Mouse (Mus musculus) right cerebral cortex, adult 18-20 months (tissue): ENCODE measurements around the gene Gak.

Experiments
- DNase-seq: peaks from one replicate; pipeline ENCODE4 v3.0.0; 2022; ENCODE audit warnings: mixed read lengths

The Gak gene

DNA sequence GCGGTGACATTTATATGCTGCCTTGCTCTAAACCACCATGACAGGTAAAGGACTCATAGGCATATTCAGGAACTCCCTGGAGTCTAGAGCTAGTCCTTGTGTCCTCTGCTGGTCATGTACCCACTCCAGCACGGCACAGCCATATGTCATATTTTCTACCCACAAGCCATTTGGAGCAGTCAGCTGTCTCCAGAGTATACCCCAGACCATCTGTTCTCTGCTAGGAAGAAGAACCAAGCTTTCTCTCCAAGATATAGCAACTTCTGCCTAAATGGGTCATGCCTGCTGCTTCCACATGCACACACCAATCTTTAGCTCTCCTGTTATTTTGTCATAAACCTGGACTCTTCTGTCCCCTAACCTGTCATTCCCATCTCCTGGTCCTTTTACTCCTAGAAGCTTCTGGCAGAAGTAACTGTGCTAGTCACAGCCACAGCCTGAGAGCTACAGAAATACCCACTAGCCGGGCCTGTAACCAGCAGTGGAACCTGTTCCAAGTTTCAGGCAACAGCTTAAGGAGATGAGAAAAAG lies 48.1 kb downstream of the Gak start:
- DNase-seq = peak; percentile 79

DNA sequence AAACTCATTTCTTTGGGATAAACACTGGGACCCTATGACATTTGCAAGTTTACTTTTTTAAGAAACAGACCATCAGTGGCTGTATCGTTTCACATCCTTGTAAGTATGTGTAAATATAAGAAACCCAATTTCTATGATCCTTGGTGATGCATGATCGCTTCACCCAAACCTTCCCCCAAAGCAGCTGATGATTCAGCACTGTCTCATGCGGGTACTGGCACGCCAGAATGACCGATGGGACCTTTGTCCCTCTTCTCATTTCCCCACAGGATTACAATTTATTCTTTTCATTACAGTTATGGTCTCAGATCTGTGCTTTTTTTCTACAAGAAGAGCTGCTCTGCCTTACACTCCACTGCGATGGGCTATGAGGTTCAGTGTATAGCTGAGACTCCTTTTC lies 56.5 kb downstream of the Gak start:
- no peak for DNase-seq

DNA sequence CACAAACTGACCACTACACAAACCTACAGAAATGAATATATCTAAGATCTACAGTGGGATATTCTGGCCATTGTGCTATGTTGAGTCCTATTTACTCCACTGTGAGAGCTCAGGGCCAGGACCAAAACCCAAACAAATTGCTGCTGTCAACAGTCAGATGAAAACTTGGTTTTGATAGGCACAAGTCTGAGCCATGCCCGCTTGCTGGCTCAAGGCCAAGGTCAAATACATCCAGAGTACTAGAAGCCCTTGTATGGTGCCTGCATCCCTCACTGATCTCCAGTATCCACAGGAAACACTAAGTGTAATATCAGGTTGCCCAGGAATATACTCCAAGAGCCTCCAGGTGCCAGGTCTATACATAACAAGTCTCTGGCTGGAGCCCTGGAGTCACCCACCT lies 58.6 kb downstream of the Gak start:
- no peak for DNase-seq

DNA sequence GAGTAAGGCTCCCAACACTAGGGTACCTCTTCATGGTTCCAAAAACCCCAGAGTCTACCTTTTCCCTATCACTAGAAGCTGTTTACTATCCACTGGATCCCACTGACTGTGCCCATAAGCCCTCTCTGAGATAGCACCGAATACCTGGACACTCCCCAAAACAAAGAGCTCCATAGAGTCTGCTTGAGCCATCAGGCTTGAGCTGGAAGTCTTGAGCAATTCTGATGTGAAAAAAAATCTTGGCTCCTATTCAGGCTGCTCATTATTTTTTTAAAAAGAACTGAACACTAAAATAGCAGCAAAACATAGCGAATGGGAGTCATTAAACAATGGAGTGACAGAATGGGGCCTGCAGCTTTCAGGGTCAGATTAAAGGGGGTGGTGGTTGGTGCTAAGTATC lies 62.5 kb downstream of the Gak start:
- no peak for DNase-seq

DNA sequence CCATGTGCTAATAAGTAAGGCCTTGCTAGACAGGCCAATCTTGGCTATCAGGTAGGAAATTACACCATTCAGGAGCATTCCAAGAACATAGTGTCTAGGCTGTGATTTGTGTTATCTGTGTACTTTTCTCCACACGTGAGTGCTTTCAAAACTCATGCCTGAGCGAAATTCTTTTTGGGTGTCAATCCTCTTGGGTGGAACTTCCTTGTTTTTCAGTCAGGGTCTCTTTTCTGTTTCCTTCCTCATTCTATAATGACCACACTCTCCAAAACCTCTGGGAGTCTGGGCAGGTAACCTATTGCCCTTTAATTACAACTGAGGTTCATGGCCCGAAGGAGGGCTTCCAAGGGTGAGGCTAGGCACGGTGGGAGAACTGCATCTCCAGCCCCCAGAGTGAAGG lies 63.0 kb downstream of the Gak start:
- DNase-seq = no peak

DNA sequence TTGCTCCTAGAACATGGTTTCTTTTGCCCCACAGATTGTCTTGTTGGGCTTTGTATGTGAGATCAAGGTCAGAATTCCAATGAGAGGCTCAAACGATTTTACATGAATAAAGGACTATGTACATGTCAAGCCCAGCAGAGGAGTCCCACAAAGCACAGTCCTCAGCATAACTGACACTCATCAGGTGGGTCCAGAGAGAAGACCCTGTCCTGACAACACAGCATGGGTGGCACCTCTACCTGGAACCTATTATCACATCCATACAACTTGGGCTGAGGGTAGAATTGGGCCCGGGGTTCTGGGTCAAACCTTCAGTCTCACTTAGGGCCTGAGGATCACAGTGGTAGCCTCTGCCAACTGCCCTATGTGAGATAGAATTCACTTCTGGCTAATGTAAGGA lies 64.2 kb downstream of the Gak start:
- no peak for DNase-seq

DNA sequence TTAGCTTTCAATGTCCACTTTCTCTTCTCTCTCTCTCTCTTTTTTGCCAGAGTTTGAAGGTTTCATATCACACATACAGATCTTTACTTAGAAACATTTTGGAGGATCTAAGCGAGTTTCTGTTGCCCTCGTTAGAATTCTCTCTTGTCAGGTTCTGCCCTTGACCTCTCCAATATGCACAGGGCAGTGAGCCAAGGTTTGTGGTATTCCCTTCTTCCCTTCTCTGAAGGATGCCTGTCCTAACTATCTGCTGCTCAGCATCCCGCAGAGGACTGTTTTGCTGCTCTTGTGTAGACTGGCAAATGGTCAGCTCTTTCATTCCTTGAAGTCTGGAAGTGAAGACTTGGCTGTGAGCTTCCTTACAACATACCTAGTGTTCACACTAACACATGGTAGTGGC lies 65.2 kb downstream of the Gak start:
- no peak for DNase-seq

DNA sequence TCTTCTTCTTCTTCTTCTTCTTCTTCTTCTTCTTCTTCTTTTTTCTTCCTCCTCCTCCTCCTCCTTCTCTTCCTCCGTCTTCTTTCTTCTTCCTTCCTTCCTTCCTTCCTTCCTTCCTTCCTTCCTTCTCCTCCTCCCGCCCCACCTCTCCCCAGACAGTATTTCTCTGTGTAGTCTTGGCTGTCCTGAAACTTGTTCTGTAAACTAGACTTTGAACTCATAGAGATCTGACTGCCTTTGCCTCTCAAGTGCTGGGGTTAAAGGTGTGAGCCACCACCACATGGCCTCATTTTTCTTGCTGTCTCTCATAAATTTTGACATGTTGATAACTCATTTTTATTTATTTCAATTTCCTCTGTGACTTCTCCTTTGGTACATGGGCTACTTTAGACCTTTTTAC lies 67.1 kb downstream of the Gak start:
- DNase-seq = no peak

DNA sequence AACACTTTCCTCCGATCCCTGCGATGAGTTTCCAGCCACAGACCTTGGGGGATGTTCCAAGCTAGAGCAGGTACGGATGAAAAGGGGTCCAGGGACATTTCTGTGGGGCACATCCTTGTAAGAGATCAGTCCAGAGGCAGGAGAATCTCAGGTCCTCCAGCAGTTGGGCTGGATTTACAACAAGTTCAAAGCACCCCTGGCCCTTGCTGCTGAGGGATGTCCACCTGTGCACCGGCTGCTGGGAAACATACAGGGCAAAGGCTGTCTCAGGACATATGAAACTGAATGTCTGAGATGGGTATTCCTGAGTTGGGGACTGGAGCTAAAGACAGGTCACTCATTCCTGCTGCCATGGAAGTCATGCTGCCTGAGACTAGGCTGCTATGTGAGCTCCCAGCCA lies 72.6 kb downstream of the Gak start:
- no peak for DNase-seq

DNA sequence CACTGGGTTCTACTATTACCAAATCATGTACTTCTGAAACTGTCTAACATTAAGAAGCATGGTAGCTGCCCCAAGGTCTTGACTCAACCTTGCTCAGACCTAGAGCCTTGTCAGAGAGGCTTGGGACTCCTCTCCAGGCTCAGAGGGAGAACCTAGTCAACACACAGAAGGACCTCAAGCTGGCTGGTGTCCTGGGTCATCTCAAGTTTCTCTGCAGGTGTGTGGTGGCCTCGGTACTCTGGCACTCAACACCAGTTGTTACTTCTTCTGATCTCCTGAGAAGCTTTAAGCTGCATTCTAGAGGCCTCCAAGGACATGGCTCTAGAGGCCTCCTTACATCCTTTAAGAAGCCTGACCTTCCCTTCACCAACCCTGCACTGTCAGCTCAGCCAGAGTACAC lies 75.5 kb downstream of the Gak start:
- DNase-seq = no peak

DNA sequence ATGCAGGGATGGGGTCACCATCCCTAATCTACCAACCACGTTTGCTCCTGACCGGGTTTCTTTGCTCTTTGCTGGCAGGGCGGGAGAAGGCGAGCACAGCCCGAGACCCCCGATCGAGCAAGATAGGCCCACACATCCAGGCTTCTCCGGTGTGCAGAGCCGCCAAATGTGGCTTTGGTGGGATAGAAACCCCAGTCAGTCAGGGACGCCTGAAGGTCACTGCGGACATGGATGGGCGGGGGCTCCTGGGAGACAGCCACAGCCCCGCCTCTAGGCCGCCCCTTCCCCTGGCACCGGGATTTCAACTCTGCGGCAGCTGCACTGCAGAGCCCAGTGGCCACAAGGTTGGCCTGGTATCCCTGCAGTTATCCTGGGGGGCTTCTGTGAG lies 79.4 kb downstream of the Gak start:
- DNase-seq = peak; percentile 28

DNA sequence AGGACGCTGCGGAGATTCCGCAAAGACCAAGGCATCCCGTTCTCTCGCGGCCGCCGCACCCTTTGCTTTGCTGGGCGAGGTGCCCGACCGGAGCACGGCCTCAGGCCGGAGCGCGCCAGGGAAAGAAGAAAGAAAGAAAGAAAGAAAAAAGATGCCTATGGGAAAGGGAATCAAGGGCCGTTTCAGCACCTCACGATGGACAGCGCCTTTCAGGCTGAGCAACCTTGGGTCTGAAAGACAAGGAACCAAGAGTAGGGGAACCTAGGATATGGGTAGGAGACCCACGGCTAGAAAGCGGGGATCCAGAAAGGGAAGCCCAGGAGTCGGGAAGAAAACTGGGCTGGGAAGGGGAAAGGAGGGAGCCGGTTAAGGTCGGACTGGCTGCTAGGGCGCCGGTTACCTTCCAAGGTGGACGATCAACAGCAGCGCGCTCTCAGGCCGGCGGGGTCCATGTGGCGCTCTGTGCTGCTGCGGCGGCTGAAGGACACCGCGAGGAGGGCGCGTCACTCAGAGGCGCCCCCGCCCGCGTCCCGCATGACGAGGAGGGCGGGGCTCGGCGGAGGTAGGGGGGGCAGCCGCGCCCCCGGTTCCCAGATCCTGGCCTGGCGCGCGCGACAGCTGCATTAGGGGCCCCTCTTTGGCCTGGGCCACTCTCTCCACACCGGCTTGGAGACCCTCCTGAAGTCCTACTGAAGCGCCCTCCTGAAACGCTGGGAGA lies 79.9 kb downstream of the Gak start, which contains the start of gene Cplx1:
TSS of gene Cplx1 (minus strand) at position 536 of the 718 bp plus-strand sequence.
- DNase-seq = peak; percentile 83

DNA sequence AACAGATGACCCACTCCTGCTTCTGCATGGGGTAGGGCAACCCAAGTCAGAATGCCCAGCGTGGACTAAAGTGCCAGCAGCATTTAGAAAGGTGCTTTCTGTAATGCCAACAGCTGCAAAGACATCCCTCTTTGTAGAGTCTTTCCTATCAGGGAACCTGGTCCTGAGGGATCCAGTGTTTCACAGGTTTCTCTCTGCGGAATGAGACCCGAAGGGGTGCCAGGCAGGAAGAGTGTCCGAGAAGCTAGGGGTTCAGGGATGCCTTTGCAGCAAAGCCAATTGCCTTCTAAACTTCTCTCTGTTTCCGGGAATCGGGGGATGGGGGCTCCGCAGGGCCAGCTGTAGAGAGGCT lies 80.4 kb downstream of the Gak start:
- no peak for DNase-seq

DNA sequence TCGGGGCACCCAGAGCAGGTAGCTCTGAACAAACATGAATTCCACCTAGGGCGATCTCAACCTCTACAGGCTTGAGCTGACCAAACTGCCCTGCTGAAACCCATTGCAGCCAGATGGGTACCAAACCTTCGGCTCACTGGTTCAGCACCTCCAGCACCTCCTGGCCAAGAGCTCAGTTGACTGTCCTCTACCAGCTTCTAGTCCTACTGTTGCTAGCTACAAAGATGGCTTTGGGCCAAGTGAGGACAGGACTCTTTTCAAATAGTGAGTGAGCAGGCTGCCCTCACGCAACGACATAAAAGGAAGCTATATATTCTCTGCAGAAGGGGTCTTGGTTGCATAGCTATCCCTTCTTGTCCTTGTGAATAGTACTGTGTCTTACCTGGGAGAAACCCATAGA lies 81.9 kb downstream of the Gak start:
- no peak for DNase-seq

DNA sequence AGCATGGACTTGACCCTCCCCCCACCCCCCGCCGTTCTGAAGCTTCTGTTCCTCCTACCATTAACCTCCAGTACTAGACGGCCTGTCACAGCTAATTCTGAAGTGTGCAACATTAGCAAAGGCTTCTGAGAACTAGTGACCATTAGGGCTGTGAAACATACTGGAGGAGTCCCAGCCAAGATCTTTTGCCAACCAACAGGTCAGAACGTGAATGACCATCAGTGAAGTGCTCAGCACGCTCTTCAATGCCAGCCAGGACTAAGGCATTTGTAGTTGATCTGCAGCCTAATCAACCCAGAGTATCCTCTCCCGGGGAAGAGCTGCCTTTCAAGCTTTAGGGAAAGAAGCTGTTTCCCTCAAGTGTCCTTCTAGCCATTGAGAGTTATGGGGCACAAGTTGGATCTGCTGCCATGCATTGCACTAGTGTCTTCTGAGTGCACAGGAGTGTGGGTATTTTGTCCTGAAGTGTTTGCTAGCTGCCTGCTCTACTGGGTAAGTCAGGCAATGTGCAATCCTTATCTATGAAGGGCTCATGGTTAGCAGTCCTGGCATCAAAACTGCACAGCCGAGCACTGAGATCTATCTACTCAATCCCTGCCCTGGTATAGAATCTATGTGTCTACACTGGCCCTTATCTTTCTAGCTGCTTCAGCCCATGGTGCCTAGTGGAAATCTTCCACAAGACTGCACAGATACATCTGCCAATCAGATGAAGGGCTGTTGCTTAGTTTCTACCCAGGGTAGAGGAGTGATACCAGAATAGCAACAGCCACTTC lies 85.9 kb downstream of the Gak start:
- DNase-seq = no peak

DNA sequence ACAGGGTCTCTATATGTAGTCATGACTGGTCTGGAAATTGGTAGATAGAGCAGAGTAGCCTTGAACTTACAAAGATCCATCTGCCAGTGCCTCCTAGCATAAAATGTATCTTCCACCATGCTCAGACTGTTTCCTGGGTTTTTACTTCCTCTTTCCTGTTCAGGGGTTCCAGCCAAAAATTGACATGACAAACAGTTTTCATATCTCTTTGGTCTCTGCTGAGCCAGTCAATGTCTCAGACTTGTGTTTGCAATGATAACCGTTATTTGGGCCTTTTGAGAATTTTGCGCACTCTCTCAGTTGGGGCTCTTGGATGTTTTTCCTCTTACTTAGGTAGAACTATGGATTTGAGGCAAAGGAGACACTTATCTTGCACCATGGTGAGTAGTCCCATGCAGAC lies 95.4 kb downstream of the Gak start:
- no peak for DNase-seq

DNA sequence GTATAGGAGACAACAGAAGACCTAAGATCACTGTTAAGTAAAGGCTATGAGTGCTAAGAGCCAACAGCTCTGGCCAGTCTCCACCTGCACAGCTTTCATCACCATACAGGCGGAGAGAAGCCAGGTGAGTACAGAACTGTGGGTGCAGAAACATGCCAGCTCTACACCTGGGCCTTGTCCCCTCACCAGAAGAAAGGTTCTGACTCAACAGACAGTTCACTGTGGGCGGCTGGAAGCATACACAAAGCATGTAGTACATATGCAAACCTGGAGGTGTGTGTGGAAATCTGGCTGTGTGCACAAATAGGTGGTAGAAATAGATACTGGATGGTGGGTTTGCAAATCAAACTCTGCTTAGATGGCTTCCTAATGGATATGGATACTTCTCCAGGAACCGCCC lies 107.0 kb downstream of the Gak start:
- DNase-seq = peak; percentile 21

DNA sequence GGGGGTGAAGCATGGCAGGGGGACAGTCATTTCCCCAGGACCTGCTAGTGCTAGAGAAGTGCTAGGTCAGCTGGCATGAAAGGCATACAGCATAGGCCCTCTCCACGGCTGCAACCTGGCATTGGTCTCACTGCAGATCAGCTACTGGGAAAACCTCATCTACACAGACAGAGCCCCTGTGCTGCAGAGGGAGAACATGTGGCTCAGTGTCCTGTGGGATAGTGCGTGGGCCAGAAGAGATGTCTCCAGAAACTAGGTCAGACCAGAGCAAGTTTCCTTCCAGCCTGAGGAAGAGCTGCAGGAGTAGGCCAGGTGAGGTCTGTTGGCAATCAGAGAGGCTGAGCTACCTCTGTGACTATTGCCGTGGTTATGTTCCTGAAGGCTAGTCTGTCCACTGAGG lies 107.7 kb downstream of the Gak start:
- DNase-seq = peak; percentile 59

DNA sequence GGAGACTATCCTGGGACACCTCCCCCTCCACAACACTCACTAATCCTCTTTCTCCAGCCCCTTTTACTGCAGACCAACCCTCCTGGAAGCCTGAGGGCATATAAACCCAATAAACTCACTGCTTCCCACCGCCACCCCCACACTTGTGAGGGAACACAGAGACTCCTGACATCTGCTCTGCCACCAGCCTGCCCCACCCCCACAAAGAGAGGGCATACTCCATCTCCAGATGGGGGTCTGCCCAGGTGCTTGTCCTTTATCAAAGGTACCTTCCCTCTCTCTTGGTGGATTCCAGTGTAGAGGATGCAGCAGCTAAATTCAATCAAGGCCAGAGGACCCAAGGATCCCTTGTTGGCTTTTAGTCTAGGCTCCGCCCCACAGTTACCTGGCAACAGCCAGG lies 108.5 kb downstream of the Gak start:
- DNase-seq = no peak

DNA sequence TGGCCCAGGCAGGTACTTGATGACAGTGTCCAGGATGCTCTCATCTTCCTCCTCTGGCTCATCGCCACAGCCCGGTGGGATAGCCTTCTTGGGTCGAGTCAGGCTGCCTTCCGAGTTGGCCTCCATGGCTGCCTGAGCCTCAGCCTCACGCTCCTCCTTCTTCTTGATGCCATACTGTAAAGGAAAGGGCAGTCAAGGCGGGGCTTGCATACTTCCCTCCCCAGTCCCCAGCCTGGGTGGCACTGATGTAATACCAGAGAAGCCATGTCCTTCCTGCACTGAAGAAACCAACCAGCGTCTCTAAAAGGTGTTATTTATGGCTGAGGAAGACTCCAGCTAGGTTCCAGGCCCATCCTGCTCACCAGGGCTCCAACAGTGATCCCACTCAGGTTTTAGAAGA lies 109.4 kb downstream of the Gak start:
- no peak for DNase-seq
